Mouse (Mus musculus) liver, embryonic 14.5 days (tissue): Measurements from ENCODE around the gene Ier5. TPM values are rescaled to one million over a fixed set of nuclear protein-coding genes. Genes with fewer than 3 reads are reported as not detected.

Experiments used
- ATAC-seq: fragments of 200-750 bp; cut with Nextera tagmentation; 2 replicates; pipeline ENCODE4 v1.8.0; 2017; ENCODE audit warnings: moderate number of reproducible peaks, mild to moderate bottlenecking, moderate library complexity; ENCODE audit not compliant: insufficient read depth
- DNase-seq, 3 experiments: peaks; one replicate each; pipeline ENCODE4 v3.0.0-alpha.2; 2012 to 2013; ENCODE audit warnings: low read depth in 3 of 3, low spot score in 3 of 3
- H3K27ac ChIP-seq: fragments of 300-500 bp; sonication (generic); 2 replicates; pipeline ENCODE4 v1.5.1; 2014; ENCODE audit warnings: moderate library complexity, mild to moderate bottlenecking, control low read depth, inconsistent platforms
- H3K27me3 ChIP-seq: fragments of 300-500 bp; sonication (generic); 2 replicates; pipeline ENCODE4 v1.6.1; 2014; ENCODE audit warnings: mild to moderate bottlenecking, low read length, moderate library complexity; ENCODE audit not compliant: control insufficient read depth, insufficient read depth
- H3K36me3 ChIP-seq: fragments of 300-500 bp; sonication (generic); replicated peaks from 2 replicates; pipeline ENCODE4 v1.6.1; 2014; ENCODE audit warnings: low read depth; ENCODE audit not compliant: control insufficient read depth, insufficient read depth
- H3K4me1 ChIP-seq, 2 experiments: fragments of 200-500 bp in 1 of 2; fragments of 300-500 bp in 1 of 2; sonication (generic) in 1 of 2; replicated peaks; 2 replicates each; pipeline ENCODE4 v1.6.1; 2012 to 2014; ENCODE audit warnings: antibody characterized with exemption in 1 of 2, inconsistent platforms in 1 of 2, low read length in 1 of 2; ENCODE audit not compliant: control insufficient read depth in 2 of 2, insufficient read depth in 2 of 2
- H3K4me2 ChIP-seq: fragments of 300-500 bp; sonication (generic); 2 replicates; pipeline ENCODE4 v1.6.1; 2014; ENCODE audit warnings: low read depth, mild to moderate bottlenecking, control low read depth, moderate library complexity
- H3K4me3 ChIP-seq, 2 experiments: fragments of 200-500 bp in 1 of 2; fragments of 300-500 bp in 1 of 2; sonication (generic) in 1 of 2; 2 replicates each; pipeline ENCODE4 v1.5.1; 2012 to 2014; ENCODE audit warnings: low read depth in 2 of 2, low read length in 2 of 2, mild to moderate bottlenecking in 2 of 2, control low read depth in 1 of 2, inconsistent platforms in 1 of 2, moderate library complexity in 1 of 2; ENCODE audit not compliant: insufficient read depth in 1 of 2
- H3K9ac ChIP-seq: fragments of 300-500 bp; sonication (generic); replicated peaks from 2 replicates; pipeline ENCODE4 v1.6.1; 2014; ENCODE audit warnings: mild to moderate bottlenecking, control low read depth, moderate library complexity
- H3K9me3 ChIP-seq: fragments of 300-500 bp; sonication (generic); 2 replicates; pipeline ENCODE4 v1.6.1; 2016; ENCODE audit warnings: low read length, mixed read lengths; ENCODE audit not compliant: control insufficient read depth
- CTCF ChIP-seq: IDR thresholded peaks from 2 replicates; pipeline ENCODE4 v1.5.1; 2016; ENCODE audit warnings: antibody characterized with exemption, low read depth, control low read depth
- EP300 ChIP-seq: IDR thresholded peaks from 2 replicates; pipeline ENCODE4 v1.6.1; 2016; ENCODE audit warnings: antibody characterized with exemption, low read depth
- WGBS: fragments of 180-500 bp; shearing (Covaris S2); extraction: QIAGEN DNeasy Blood & Tissue Kit; methylation state at CpG from one replicate; pipeline ENCODE4 v1.1.7; 2014; ENCODE audit not compliant: insufficient replicate concordance; 5-methylcytosine and 5-hydroxymethylcytosine counted together
- polyA plus RNA-seq, 2 experiments: library from polyadenylated mRNA; depleted of rRNA in 1 of 2; stranded (reverse) in 1 of 2; unstranded in 1 of 2; fragments of >200 nt; fragmentation: Nextera tagmentation in 1 of 2; extraction: Ambion mirVana in 1 of 2; gene quantifications; 2 replicates each; pipeline versions ENCODE4 v1.2.1 to v1.2.3; 2012 to 2014

Ier5 gene
- polyA plus RNA-seq, 2 experiments, result 2.9 to 5.8 TPM

DNA sequence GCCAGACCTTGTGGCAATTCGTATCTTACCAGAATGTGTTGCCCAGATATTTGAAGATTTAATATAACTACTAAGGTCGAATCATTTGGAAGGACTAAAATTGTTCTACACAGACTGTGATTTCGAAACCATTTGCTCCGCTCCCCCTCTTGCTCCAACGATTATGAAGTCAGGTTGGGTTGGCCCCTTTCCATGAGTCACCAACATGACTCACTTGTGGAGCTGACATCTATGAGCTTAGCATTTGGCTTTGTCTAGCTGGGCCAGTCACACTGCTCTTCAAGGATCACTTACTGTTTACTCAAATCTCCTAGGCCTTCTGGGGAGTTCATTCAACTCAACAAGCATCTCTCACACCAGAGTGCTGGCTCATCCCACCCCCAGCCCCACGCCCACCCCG, 39.4 kb upstream of the Ier5 start:
- Histone ChIP-seq H3K4me1 (no peaks in the 10 kb centered on the region), H3K27ac (no peak overlapping the region), H3K9me3 (no peaks in the 10 kb centered on the region), H3K4me2 (no peak overlapping the region), H3K27me3 (no peaks in the 10 kb centered on the region; the same call in 1 of the 2 replicates), H3K36me3 (no peaks in the 10 kb centered on the region), H3K9ac (no peak overlapping the region), H3K4me3 (no peak overlapping the region)
- no peak for TF ChIP-seq CTCF
- no peak for TF ChIP-seq EP300
- DNase-seq (no peak), ATAC-seq (no peak)
- WGBS, result 69% methylated on average over 7 of the region's 7 CpGs

DNA sequence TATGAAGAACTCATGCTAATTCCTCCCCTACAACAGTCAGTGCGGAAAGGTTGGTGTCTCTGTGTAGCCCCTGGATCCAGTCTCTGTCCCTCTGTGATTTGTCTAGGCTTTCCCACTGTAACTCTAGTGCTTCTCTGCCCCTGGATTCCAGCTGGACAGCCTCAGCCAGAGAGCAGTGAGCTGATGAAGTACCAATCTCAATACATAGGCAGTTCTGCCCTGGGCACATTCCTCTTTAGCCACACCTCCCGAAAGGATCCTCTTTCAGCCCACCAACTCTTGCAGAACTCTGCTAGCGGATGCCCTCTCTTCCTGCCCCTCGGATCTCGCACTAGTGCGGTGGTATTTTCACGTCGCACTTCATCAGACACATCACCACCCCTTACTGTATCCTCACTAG, 35.4 kb upstream of the Ier5 start:
- H3K9me3 ChIP-seq, result no peaks in the 10 kb centered on the region
- DNase-seq (no peak), ATAC-seq (no peak)
- H3K36me3 ChIP-seq, result no peaks in the 10 kb centered on the region
- H3K9ac ChIP-seq, result no peak overlapping the region
- TF ChIP-seq EP300, result no peak
- TF ChIP-seq CTCF, result no peak
- WGBS, result 37% methylated on average over 8 of the region's 8 CpGs
- H3K4me1 ChIP-seq, result no peaks in the 10 kb centered on the region
- H3K4me3 ChIP-seq, result no peak overlapping the region
- H3K4me2 ChIP-seq, result no peak overlapping the region
- no peaks in the 10 kb centered on the region; the same call in 1 of the 2 replicates for H3K27me3 ChIP-seq
- H3K27ac ChIP-seq, result no peak overlapping the region

DNA sequence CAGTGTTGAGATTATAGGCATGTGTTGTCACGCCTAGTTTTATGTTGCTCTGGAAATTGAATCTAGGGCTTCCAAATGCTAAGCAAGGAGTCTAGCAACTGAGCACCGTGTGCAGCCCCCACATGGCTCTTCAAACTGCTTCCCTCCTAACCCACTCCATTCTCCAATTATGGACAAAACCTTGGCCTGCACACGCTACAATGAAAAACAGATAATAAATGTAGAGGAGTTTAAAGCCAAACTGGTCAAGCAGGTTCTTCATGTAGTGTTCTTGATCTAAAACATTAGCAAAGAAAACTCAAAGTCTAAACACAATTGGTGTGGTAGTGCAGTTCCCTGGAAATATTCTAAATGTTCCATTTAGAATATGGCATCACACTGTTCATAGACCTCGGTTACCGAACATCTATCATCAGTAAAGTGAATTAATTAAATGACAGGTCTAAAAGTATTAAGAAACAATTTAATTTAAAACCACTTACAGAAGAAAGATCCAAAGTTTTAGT, 28.0 kb upstream of the Ier5 start:
- Histone ChIP-seq H3K4me1 (no peaks in the 10 kb centered on the region), H3K4me3 (no peak overlapping the region), H3K9me3 (no peaks in the 10 kb centered on the region), H3K27ac (no peak overlapping the region), H3K27me3 (no peaks in the 10 kb centered on the region), H3K9ac (no peak overlapping the region), H3K36me3 (no peaks in the 10 kb centered on the region), H3K4me2 (no peak overlapping the region)
- WGBS, result 74% methylated on average over 5 of the region's 5 CpGs
- TF ChIP-seq CTCF (no peak), EP300 (no peak)
- no peak for DNase-seq
- ATAC-seq, result no peak

DNA sequence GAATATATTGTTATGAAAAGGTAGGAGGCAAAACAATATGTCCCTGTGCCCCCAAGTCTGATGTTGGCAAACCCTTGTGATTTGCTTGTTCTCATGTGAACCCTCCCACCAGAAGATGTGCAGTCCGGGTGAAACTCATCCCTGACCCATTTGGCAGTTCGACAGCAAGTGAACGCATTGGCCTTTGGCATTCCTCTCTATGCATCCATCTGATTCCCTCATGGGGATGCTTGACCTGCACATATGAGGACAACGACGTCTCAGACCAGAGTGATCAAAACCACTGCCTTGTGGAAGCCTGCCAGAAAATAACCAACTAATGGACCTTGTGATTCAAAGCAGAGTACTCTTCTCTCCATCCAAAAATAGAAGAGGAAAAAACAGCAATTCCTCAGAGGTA, 27.3 kb upstream of the Ier5 start:
- Histone ChIP-seq H3K4me3 (no peak overlapping the region), H3K4me2 (no peak overlapping the region), H3K27ac (no peak overlapping the region), H3K27me3 (no peaks in the 10 kb centered on the region), H3K9ac (no peak overlapping the region), H3K4me1 (no peaks in the 10 kb centered on the region), H3K9me3 (no peaks in the 10 kb centered on the region), H3K36me3 (no peaks in the 10 kb centered on the region)
- DNase-seq, result no peak
- ATAC-seq, result no peak
- 71% methylated on average over 5 of the region's 5 CpGs for WGBS
- TF ChIP-seq EP300, result no peak
- no peak for TF ChIP-seq CTCF

DNA sequence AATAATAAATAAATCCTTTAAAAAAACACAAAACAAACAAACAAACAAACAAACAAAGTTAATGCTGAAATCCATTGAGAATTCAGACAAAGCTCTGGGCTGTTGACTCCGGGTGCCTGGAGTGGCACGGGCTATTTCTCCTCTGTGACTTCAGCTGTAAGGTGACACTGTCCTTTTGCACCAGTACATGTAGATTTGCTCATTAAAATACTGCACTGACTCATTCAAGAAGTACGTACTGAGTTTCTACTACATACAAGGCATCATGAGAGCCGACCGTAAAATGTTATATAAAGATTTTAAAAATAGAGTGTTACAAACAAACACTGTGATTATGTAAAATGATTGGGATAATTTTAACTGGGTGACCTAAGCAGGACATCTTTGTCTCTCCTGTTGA, 25.0 kb upstream of the Ier5 start:
- H3K27ac ChIP-seq, result no peak overlapping the region
- H3K4me3 ChIP-seq, result no peak overlapping the region
- H3K9me3 ChIP-seq, result no peaks in the 10 kb centered on the region
- H3K4me2 ChIP-seq, result no peak overlapping the region
- no peak overlapping the region for H3K9ac ChIP-seq
- no peaks in the 10 kb centered on the region for H3K4me1 ChIP-seq
- TF ChIP-seq CTCF, result no peak
- TF ChIP-seq EP300, result no peak
- ATAC-seq, result no peak
- H3K27me3 ChIP-seq, result no peaks in the 10 kb centered on the region
- 74% methylated on average over 5 of the region's 5 CpGs for whole genome bisulfite sequencing
- no peaks in the 10 kb centered on the region for H3K36me3 ChIP-seq
- DNase-seq, result no peak
